Mouse (Mus musculus): ENCODE results near the gene Ppp1cc.

Ppp1cc gene

DNA sequence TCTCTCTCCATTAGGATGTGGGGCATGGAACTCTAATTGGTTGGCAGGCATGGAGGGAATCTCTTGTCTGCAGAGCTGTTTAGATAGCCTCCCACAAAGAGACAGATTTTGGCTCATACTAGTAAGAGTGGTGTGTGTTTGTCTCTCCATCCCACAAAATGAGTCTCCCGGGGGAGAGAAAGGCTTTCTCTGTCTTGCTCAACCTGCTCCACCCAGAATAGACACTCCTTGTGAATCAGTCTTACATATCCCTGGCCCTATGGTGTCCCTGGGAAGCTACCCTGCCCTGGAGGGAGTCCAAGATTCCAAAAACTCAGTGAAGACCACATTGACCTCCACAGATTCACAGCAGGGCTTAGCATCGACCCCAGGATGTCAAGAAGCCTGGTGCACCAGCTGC lies 1.6 kb upstream of the Ppp1cc start:
- in situ Hi-C loops (cut with MboI; ENCODE audit: unreplicated experiment in 2 of 2), result no loop called here

DNA sequence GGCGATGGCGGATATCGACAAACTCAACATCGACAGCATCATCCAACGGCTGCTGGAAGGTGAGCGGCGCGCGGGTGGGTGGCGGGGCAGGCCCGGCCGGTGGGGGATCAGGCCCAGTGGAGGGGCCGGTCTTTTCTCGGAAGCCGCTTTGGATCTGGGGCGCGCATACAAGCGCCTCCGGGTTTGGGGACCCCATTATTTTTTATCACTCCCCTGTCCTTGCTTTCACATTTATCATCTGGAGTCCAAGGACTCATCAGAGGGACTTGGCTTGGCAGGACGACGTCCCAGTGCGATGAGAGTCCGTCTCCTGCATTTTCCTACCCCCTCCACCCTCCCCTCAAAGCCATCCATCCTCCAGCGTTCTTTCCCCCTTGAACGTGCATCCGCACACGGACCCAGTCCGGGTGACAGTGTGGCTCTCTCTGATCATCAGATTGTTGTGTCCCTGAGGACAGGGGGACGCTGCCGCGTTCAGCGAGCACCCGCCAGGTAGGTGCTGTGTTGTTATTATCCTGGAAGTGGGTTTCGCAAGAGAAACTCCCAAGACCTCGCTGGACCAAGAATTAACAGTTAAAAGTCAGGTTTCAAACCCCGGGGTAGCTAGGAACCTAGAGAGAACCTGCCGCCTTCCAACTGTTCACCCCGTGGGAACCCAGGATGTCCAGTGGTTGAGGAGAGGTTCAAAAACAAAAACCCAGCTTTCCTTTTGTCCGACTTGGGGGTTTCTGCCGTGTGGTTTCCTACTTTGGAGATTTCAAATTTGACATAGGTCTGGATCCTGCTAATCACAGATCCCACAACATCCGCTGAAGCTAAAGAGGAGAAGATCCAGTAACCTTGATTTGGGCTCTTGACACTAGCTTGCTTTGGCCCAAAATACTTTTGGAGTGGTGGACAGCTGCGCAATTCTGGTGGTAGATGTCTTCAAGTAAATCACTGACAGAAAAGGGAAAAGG lies 758 bp downstream of the Ppp1cc start:
- in situ Hi-C loops (cut with MboI; ENCODE audit: unreplicated experiment in 2 of 2), result no loop called here

DNA sequence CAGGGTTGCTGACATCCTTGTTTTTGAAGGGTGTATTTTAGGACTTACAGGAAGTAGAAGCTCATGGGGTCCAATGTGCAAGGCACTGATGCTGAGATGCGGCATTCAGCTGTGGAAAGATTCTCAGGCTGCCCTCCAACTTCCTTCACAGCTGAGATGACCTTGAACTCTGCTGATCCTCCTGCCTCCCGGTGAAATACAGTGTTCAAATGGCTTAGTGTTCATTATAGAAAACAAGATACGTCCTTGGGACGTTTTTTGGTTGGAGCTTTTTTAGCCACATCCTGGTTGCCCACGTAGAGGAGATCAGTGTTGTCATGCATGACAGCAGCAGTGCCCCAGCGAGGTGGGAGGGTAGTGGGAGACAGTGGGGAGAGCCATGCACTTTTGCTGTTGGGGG lies 5.1 kb downstream of the Ppp1cc start:
- in situ Hi-C loops (cut with MboI; ENCODE audit: unreplicated experiment in 2 of 2), result no loop called here

DNA sequence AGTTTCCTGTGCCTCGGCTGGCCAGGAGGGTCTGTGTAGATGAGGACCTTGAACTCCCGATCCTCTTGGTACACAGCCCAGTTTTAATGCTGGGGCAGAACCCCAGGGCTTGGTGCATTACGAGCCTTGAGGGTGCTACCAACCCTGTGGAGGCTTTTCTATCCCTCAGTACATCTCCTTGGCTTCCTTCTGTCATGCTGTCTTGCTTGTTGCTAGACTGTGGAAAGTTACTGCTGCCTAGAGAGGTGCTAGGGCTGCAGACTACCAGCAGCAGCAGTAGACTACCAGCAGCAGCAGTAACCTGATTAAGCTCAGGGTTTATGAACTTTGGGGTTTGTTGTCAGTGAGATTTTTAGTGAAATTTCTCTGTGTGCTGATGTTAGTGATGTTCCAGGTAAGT lies 5.9 kb downstream of the Ppp1cc start:
- in situ Hi-C loops (cut with MboI; ENCODE audit: unreplicated experiment in 2 of 2), result no loop called here

DNA sequence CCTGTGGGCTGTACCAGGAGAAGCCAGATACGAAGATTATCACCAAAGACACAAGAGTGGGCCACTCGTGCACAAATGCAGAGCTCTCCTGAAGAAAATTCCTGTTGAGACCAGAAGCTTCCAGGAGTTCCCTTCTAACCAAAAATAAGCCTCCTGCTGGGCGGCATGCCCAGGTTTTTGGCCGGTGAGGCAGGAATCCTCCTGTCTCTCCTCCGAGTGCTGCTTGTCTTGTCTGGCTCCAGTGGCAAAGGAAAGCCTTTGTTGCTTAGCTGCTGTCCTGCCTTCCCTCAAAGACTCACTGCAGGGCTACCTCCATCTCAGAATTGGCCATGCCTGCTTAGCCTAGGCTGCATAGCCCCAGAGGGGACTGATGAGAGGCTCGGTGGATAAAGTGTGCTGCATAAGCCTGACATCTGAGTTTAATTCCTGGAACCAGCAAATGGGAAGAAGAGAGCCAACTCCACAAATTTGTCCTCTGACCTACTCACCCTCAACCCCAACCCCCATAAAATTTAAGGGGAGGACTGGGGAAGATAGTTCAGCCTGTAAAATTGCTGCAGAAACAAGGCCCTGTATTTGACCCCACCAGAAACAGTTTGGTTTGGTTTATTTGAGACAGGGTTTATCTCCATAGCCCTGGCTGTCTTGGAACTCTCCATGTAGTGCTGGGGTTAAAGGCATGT lies 7.3 kb downstream of the Ppp1cc start:
- in situ Hi-C loops (cut with MboI; ENCODE audit: unreplicated experiment in 2 of 2), result loop anchor here in 1 of 2 experiments (5.0 kb wide), 1 partner anchor 33 kb away; no protein-coding TSS in a partner anchor

DNA sequence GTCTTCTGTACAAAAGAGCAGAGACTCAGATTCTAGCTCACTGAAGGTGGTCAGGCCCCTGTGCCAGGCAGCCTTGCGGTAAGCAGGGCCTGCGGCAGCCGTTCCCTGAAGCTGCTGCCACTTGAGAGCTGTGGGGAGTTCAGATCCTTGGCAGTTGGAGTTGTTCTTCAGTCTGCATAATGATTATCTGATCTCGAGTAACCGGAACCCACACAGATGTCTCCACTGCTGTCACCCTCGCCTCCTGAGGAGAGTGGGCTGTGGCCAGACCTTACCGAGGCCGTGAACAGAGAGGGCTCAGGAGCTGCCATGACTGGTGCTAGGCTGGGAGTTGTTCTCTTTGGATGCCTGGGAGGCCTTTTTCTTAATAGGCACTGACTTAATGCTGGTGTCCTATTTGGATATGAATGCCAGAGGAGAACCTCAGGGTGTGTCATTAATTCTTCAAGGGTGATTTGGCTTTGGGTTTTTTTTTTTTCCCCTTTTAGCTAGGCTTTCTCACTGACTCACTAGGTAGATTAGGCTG lies 8.6 kb downstream of the Ppp1cc start:
- in situ Hi-C loops (cut with MboI; ENCODE audit: unreplicated experiment in 2 of 2), result loop anchor here in 1 of 2 experiments (5.0 kb wide), 1 partner anchor 34 kb away; no protein-coding TSS in a partner anchor

DNA sequence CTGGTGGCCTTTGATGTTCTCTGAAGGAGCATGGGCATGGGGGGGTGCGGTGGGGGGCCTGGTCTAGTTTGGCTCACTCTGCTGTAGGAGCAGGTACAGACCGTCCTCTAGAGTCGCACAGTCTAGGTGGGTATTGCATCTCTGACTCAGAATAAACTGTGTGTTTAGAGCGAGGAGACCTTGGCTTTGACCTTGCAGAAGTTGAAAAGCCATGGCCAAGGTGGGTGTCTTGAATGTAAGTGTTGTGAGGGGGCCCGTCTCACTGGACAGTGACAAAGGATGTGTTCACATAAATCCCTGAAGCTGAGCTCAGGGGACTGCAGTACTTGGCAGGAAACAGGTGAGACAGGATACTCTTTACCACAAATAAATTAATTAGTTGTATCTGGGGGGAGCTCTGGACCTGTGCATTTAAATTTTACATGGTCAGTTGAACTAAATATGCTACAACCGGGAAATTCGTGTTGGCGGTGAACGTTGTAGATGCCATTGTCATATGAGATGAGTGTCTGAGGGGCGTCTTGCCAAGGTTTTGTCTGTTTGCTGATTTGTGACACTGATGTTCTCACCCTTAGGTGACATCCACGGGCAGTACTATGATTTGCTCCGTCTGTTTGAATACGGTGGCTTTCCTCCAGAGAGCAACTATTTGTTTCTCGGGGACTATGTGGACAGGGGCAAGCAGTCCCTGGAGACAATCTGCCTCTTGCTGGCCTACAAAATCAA lies 10.4 kb downstream of the Ppp1cc start:
- in situ Hi-C loops (cut with MboI; ENCODE audit: unreplicated experiment in 2 of 2), result loop anchor here in 1 of 2 experiments (5.0 kb wide), 1 partner anchor 36 kb away; no protein-coding TSS in a partner anchor

DNA sequence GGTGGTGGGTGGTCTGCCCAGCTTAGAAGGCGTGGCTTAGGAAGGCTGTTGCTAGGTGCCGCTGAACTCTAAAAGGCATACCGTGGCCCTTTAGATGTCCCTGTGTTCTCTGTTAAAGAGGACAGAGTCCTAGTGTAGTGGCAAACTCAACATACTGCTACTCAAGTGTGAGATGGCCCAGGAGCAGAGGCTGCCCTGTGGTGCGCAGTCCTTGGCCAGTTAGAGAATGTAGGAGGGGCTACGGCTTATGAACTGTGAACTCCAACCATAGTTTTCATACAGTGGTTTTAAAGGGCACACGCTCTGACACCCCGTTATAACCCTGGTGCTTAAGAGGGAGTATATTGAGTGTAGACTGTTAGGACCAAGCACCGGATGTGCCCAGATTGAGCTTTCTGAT lies 13.0 kb downstream of the Ppp1cc start:
- in situ Hi-C loops (cut with MboI; ENCODE audit: unreplicated experiment in 2 of 2), result no loop called here

DNA sequence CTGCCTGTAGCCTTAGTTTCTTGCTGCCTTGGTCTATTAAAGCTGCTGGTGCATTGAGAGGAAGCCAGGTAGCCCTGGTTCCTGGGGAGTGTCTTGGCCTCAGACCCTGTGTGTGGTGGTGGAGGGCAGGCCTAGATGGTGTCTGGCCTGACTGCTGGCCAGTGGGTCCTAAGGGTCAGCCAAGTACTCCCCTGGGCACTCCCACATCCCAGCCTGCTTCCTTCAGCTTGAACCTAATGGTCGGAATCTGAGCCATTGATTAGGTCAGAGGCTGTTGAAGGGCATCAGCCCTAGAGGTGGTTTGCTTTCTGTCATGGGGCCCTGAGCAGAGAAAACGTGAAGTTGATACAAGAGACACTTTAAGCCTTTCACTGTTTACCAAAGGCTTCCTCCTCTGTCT lies 17.3 kb downstream of the Ppp1cc start:
- in situ Hi-C loops (cut with MboI; ENCODE audit: unreplicated experiment in 2 of 2), result no loop called here

DNA sequence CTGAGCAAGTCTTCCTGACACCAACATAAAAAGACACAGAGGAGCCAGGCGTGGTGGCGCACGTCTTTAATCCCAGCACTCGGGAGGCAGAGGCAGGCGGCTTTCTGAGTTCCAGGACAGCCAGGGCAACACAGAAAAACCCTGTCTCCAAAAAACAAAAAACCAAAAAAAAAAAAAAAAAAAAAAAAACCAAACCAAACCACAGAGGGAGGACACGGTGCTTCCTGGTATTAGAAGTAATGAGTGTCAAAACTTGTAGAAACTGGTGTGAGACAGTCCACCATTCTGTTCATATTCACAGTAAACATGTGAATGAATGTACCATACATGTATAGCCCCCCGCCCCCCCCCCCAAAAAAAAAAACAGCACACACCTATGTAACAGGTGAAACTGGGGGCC lies 17.9 kb downstream of the Ppp1cc start:
- in situ Hi-C loops (cut with MboI; ENCODE audit: unreplicated experiment in 2 of 2), result no loop called here

DNA sequence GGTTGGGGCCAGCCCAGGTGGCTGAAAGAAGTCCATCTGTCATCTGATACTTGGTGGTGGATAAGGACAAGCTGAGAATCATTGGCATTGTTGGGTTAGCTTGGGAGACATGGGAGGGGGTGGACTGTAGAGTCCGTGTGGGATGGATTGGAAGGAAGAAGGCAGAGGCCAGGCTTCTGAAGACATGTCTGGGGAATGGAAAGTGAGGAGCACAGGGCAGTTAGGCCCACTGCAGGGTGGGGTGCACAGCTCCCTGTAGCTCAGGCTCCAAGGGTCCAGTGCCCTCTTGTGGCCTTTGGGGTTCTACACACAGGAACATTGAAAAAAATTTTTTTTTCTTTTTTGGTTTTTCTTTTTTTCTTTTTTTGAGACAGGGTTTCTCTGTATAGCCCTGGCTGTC lies 18.3 kb downstream of the Ppp1cc start:
- in situ Hi-C loops (cut with MboI; ENCODE audit: unreplicated experiment in 2 of 2), result no loop called here

DNA sequence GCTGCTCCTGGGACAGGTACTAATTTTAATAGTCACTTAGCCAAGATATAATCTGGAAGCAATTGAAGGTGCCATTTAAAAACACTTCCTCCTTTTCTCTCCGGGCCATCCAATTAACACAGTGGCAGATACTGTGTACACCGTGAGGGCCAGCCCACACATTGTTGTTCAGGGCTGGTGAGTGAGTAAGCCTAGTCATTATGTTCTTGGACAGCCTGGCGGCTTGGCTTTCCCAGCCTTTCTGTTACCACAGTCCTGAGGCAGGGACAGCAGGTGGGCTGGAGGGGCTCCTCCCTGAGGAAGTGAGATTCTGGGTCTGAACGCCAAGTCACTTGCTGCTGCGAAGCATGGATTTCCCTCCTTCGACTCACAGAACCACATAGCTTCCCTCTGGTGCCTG lies 21.6 kb downstream of the Ppp1cc start:
- in situ Hi-C loops (cut with MboI; ENCODE audit: unreplicated experiment in 2 of 2), result loop anchor here in 1 of 2 experiments (5.0 kb wide), 1 partner anchor 47 kb away; no protein-coding TSS in a partner anchor

DNA sequence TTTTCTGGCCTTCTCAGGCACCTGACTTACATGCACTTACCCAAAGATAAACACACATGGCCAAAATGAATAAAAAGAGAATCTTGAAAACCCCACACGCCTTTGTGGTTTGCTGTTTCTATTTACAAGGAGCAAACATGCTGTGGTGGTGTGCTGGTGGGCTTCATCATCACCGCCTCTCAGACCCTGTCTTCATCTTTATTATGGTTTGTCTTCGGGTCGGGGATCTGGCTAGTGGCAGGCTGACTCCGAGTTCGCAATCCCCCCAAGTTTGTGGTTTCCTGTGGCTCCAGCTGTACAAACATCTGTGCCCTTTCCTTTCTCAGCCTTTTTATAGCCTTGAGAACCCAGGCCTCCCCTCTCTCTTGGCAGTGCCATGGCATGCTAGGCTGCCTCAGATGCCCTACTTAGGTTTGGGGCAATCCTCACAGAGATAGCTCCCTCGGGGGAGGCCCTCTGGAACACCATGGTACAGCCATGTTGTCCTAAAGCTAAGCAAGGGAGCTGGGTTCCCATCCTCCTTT lies 26.3 kb downstream of the Ppp1cc start:
- in situ Hi-C loops (cut with MboI; ENCODE audit: unreplicated experiment in 2 of 2), result loop anchor here in 1 of 2 experiments (5.0 kb wide), 1 partner anchor 52 kb away; no protein-coding TSS in a partner anchor

DNA sequence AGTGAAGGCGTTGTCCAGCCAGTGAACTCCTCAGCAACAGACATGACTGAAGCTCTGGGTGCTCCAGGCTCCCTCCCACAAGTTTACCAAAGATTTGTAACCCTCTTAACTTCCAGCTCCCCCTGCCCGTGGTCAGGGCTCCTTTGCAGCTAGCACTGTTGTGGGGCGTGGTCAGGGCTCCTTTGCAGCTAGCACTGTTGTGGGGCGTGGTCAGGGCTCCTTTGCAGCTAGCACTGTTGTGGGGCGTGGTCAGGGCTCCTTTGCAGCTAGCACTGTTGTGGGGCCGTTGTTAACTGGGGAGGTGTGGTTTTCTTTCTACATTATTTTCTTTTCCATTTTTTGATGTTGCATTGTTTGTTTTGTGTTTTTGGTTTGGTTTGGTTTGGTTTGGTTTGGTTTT lies 26.8 kb downstream of the Ppp1cc start:
- in situ Hi-C loops (cut with MboI; ENCODE audit: unreplicated experiment in 2 of 2), result loop anchor here (5.0 kb wide), 3 partner anchors 37 to 77 kb away; partner anchors contain the start of gene Tctn1 (in 1 of the 2)

DNA sequence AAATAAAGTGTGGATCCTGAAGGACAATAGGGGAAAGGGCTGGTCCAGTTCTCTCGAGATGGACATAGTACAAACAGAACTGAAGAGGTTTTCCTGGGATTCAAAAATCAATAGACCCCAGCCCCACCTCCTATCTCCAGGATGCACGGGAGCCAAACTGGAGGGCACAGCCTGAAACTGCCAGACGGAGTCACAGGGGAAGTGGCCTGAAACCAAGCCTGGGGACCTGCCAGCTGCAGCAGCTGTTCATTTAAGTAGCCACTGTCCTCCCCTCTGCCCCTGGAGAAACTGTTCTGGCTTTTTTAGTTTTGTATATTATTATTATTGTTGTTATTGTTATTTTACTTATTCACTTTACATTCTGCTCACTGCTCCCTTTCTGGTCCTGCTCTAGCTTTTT lies 31.0 kb downstream of the Ppp1cc start:
- in situ Hi-C loops (cut with MboI; ENCODE audit: unreplicated experiment in 2 of 2), result loop anchor here (5.0 kb wide), 2 partner anchors 33 to 73 kb away; partner anchors contain the start of gene Tctn1 (in 1 of the 2)

DNA sequence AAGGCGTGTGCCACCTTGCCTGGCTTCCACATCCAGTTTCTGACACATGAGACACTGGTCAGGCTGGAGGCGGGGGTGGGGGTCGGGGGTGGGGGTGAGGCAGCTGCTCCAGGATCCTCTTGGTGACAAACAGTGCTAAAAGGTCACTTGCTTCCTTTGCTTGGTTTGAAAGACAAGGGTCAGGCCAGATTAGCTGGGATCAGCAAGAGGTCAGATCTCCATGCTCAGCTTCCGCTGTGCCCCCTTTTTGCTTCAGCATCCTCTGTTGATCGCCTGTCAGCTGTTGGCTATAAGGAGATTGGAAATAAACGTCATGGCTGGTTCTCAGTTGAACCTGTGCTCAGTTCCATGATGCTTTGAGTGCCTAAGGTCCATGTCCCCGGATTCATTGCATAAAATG lies 32.4 kb downstream of the Ppp1cc start:
- in situ Hi-C loops (cut with MboI; ENCODE audit: unreplicated experiment in 2 of 2), result no loop called here

DNA sequence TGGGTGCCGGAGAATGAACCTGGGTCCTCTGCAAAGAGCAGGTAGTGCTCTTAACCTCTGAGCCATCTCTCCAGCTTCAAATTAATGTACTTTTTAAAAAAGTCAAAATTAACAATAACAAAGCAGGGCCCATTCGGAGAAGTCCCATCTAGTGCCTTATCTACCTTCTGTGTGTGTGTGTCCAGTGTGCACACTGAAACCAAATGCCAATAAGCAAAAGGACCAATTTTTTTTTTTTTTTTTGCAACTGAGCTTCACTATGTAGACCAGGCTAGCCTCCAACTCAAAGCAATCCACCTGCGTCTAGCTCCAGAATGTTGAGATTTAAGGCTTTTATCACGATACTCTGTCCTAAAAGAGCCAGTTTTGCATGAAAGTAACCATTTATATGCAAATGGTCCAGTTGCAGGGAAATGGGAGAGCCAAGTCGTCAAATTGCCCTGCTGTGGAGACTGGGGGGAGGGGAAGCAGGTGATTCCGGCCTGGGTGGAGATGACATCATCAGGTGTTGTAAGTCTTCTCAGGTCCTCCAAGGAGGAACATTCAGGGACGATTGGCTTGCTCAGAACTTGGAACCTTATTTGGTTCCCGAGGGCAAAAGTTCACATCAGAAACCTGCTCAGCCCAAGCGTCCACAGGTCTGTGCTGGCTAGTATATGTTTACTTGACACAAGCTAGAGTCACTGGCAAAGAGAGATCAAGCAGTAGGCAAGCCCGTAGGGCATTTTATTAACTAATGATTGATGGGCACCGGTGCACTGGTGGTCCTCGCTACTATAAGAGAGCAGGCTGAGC lies 33.4 kb downstream of the Ppp1cc start:
- in situ Hi-C loops (cut with MboI; ENCODE audit: unreplicated experiment in 2 of 2), result no loop called here

DNA sequence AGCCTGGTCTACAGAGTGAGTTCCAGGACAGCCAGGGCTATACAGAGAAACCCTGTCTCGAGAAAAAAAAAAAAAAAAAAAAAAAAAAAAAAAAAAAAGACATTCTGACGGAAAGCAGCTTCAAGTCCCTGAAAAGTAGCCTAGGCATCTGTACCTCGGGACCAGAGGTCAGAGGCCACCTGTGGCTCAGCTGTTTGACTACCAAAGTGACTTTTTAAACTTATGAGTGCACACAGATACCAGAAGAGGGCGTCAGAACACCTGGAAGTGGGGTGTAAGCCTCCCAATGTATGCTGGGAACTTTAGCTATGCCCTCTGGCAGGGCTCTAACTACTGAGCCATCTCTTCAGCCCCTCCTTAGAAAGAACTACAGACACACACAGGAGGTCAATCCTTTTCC lies 34.3 kb downstream of the Ppp1cc start:
- in situ Hi-C loops (cut with MboI; ENCODE audit: unreplicated experiment in 2 of 2), result no loop called here

DNA sequence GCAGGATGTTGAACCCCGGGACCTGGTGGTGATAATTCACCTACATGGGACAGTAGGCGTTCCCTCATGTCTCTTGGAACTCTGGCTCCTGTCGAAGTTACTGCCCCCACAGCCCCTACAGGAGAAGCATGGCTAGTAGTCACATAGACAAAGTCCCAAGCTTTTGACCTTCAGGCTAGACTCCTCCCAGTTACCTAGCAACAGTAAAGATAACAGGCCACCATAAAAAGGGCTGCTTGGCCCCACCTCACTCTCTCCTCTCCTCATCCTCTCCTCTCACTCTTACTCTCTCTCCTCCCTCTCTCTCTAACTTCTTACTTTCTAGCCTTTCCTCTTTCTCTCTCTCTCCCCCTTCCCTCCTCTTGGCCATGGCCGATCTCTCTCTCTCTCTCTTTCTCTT lies 42.8 kb downstream of the Ppp1cc start:
- in situ Hi-C loops (cut with MboI; ENCODE audit: unreplicated experiment in 2 of 2), result loop anchor here in 1 of 2 experiments (25.0 kb wide), 1 partner anchor 1136 kb away; the partner anchor contains the start of gene Bcl7a

Data from v-Abl transformed pro-B cells (cell line).